Mouse (Mus musculus) embryonic facial prominence, embryonic 10.5 days (tissue): ENCODE measurements around the gene Arl1. TPM values are rescaled to one million over a fixed set of nuclear protein-coding genes. Genes with fewer than 3 reads are reported as not detected.
"Not testable (repeated sequence)": the region's sequence is repeated elsewhere in the genome, so short reads cannot be mapped to it uniquely, and the experiment has no call there.

Source experiments
- DNase-seq: peaks from one replicate; pipeline ENCODE4 v3.0.0-alpha.2; 2017; ENCODE audit warnings: low spot score
- H3K27ac ChIP-seq: fragments of 300-500 bp; sonication (generic); replicated peaks from 2 replicates; pipeline ENCODE4 v1.5.1; 2016; ENCODE audit warnings: mild to moderate bottlenecking
- H3K27me3 ChIP-seq: fragments of 300-500 bp; sonication (generic); replicated peaks from 2 replicates; pipeline ENCODE4 v1.6.1; 2016; ENCODE audit warnings: low read depth, mild to moderate bottlenecking; ENCODE audit not compliant: poor library complexity, severe bottlenecking
- H3K36me3 ChIP-seq: fragments of 300-500 bp; sonication (generic); replicated peaks from 2 replicates; pipeline ENCODE4 v1.6.1; 2016; ENCODE audit warnings: mild to moderate bottlenecking, moderate library complexity
- H3K4me1 ChIP-seq: fragments of 300-500 bp; sonication (generic); 2 replicates; pipeline ENCODE4 v1.6.1; 2016
- H3K4me3 ChIP-seq: fragments of 300-500 bp; sonication (generic); 2 replicates; pipeline ENCODE4 v1.5.1; 2016; ENCODE audit warnings: mild to moderate bottlenecking, moderate library complexity
- H3K9me3 ChIP-seq: fragments of 300-500 bp; sonication (generic); 2 replicates; pipeline ENCODE4 v1.6.1; 2016; ENCODE audit warnings: mild to moderate bottlenecking
- WGBS: fragments of 180-500 bp; shearing (Covaris S2); methylation state at CpG from one replicate; pipeline ENCODE4 v1.1.7; 2016; 5-methylcytosine and 5-hydroxymethylcytosine counted together
- polyA plus RNA-seq: library from polyadenylated mRNA; unstranded; fragments of >200 nt; fragmentation: Nextera tagmentation; extraction: Ambion mirVana; gene quantifications from 2 replicates; pipeline ENCODE4 v1.2.1, GENCODE M21; 2016

Arl1 gene
- polyA plus RNA-seq, 1 experiment from 2014 or later, result 156 TPM

- WGBS, result 91% methylated on average over 6 of the region's 6 CpGs
- Histone ChIP-seq H3K9me3 (no peaks in the 10 kb centered on the region), H3K27ac (no peak overlapping the region), H3K4me3 (no peak overlapping the region), H3K36me3 (peaks cover 96% of the 10 kb centered on the region), H3K27me3 (no peaks in the 10 kb centered on the region), H3K4me1 (no peaks in the 10 kb centered on the region)
- DNase-seq, result no peak
Observed at GRCm38 (mm10) chr10:88776206-88776605, 45.5 kb downstream of the Arl1 start.

GRCm38 (mm10) chr10:88780716-88781115, 50.1 kb downstream of the Arl1 start:
- Histone ChIP-seq H3K4me3 (no peak overlapping the region), H3K27me3 (no peaks in the 10 kb centered on the region), H3K36me3 (peaks cover 86% of the 10 kb centered on the region), H3K27ac (no peak overlapping the region), H3K4me1 (no peaks in the 10 kb centered on the region), H3K9me3 (no peaks in the 10 kb centered on the region)
- WGBS, result 81% methylated on average over 4 of the region's 4 CpGs
- no peak for DNase-seq

DNA sequence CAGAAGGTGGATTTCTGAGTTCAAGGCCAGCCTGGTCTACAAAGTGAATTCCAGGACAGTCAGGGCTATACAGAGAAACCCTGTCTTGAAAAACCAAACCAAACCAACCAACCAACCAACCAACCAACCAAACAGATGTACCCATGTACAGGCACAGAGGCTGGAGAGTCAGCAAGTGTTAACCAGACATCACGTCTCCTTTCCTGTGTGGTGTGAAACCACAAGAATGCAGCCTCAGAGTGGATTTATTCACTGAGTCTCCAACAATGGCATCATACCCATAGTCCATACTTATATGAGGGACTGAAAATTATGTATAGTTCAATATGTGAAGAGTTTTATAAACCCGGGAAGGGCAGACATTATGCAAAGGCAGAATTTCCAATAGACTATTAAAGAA, 52.5 kb downstream of the Arl1 start:
- not testable (repeated sequence) for H3K9me3 ChIP-seq, DNase-seq, H3K4me1 ChIP-seq, H3K4me3 ChIP-seq, H3K27me3 ChIP-seq, H3K27ac ChIP-seq
- 88% methylated on average over 2 of the region's 2 CpGs for whole genome bisulfite sequencing
- peaks cover 81% of the 10 kb centered on the region for H3K36me3 ChIP-seq

DNA sequence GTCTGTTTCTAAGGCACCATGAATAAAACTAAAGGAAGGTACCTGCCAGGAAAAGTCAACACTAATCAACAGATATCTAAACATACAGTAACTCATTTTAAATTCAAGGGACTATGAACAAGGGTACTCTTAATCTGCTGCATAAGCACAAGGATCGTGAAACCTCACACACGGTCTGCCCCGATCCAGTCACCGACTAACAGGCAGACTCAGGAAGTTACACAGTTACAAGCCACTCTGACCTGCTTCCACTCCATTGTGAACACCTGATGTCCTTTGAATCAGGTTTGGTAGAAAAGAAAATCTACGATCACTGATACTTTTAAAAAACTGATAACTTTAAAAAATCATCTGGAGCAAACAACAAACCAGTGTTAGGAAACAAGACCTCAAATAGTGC, 53.3 kb downstream of the Arl1 start:
- Histone ChIP-seq H3K4me3 (no peak overlapping the region), H3K9me3 (no peaks in the 10 kb centered on the region), H3K4me1 (no peaks in the 10 kb centered on the region), H3K36me3 (peaks cover 77% of the 10 kb centered on the region), H3K27ac (no peak overlapping the region), H3K27me3 (no peaks in the 10 kb centered on the region)
- WGBS, result 95% methylated on average over 5 of the region's 5 CpGs
- DNase-seq, result no peak

DNA sequence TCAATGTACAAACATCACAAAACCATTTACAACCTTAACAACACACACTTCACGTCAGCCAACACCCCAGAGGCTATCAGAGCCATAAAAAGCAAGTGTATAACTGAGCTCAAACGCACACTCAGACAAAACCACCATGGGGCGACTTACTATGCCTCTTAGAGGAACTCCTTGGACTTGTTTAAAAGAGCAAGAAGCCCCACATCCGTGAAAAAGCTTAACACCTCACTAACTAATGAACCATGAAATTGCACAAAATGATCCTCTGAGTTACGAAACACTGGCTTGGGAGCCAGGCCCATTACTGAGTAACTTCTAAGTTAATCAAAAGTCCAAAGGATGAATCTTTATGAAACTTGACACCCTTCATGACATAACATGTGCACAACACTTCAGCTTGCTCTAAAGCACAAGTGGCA, 53.9 kb downstream of the Arl1 start:
- Histone ChIP-seq H3K27ac (no peak overlapping the region), H3K9me3 (no peaks in the 10 kb centered on the region), H3K27me3 (no peaks in the 10 kb centered on the region), H3K4me3 (no peak overlapping the region), H3K4me1 (no peaks in the 10 kb centered on the region), H3K36me3 (peaks cover 75% of the 10 kb centered on the region)
- DNase-seq, result no peak
- 90% methylated on average over 5 of the region's 5 CpGs for WGBS

DNA sequence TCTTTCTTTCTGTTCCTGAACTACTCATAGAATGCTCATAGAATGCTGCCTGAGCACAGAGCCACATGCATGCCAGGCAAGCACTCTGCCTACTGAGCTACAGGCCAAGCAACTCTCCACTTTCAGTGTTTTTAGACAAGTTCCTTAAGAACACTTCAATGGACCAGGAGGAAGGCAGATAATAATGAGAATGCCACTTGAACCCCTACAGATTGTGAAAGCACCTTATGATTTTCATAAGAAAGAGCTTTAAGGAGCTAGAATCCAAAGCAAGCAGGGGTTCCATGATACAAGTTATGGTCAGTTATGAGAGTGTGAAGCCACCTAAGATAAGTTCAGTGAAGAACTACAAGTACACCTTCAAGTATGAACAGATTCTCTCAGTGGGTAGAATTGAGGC, 63.0 kb downstream of the Arl1 start:
- Histone ChIP-seq H3K9me3 (no peaks in the 10 kb centered on the region), H3K36me3 (peaks cover 93% of the 10 kb centered on the region), H3K27me3 (no peaks in the 10 kb centered on the region), H3K4me3 (no peak overlapping the region), H3K4me1 (no peaks in the 10 kb centered on the region), H3K27ac (no peak overlapping the region)
- DNase-seq, result no peak

Other genes with a start within 250 kb of the Arl1 start
- gene Chpt1, start 226.8 kb upstream of the Arl1 start, polyA plus RNA-seq, result 16.0 and 16.2 TPM in 2 replicates
- gene Mybpc1, start 125.7 kb upstream of the Arl1 start, polyA plus RNA-seq, result 1.2 and 2.1 TPM in 2 replicates
- not detected in 2 replicates for gene Spic, start 45.8 kb upstream of the Arl1 start, polyA plus RNA-seq
- 26.4 and 27.1 TPM in 2 replicates for gene Utp20, start 95.9 kb downstream of the Arl1 start, polyA plus RNA-seq
- 0.08 TPM in 1 of 2 replicates, not detected in the other for gene Slc5a8, start 155.1 kb downstream of the Arl1 start, polyA plus RNA-seq